Mouse (Mus musculus) ES-E14 (cell line): Measurements from ENCODE around the gene Irf2bpl. TPM values are rescaled to one million over a fixed set of nuclear protein-coding genes. Genes with fewer than 3 reads are reported as not detected.

Experiments
- DNase-seq: peaks from one replicate; pipeline ENCODE4 v3.0.0-alpha.2; 2013; ENCODE audit warnings: low read depth, low spot score
- H3K27ac ChIP-seq: 2 replicates; pipeline ENCODE4 v1.5.1; 2012; ENCODE audit warnings: low read depth, mild to moderate bottlenecking, low read length, moderate library complexity, mixed read lengths; ENCODE audit not compliant: poor library complexity, insufficient read depth, severe bottlenecking
- H3K36me3 ChIP-seq: 2 replicates; pipeline ENCODE4 v1.6.1; 2012; ENCODE audit warnings: mild to moderate bottlenecking, low read length, moderate library complexity, mixed read lengths; ENCODE audit not compliant: control insufficient read depth, poor library complexity, insufficient read depth, severe bottlenecking
- H3K4me1 ChIP-seq, 2 experiments: fragments of 150-350 bp in 1 of 2; sonication (generic) in 1 of 2; 2 replicates each; pipeline ENCODE4 v1.6.1; 2012; ENCODE audit warnings: low read length in 2 of 2, mild to moderate bottlenecking in 1 of 2, mixed read lengths in 1 of 2; ENCODE audit not compliant: control insufficient read depth in 2 of 2, insufficient read depth in 2 of 2, poor library complexity in 1 of 2
- H3K4me3 ChIP-seq, 2 experiments: fragments of 150-350 bp in 1 of 2; sonication (generic) in 1 of 2; 2 replicates each; pipeline ENCODE4 v1.5.1; 2012; ENCODE audit warnings: low read length in 2 of 2, low read depth in 1 of 2, mild to moderate bottlenecking in 1 of 2, mixed read lengths in 1 of 2; ENCODE audit not compliant: insufficient read depth in 1 of 2, poor library complexity in 1 of 2, severe bottlenecking in 1 of 2
- H3K9ac ChIP-seq: 2 replicates; pipeline ENCODE4 v1.6.1; 2012; ENCODE audit warnings: low read depth, mild to moderate bottlenecking, low read length, mixed read lengths; ENCODE audit not compliant: poor library complexity, insufficient read depth, severe bottlenecking
- H3K9me3 ChIP-seq: fragments of 150-350 bp; sonication (generic); 2 replicates; pipeline ENCODE4 v1.6.1; 2012; ENCODE audit warnings: low read depth, mild to moderate bottlenecking, low read length; ENCODE audit not compliant: control insufficient read depth, insufficient read depth
- CHD2 ChIP-seq: IDR thresholded peaks from 2 replicates; pipeline ENCODE4 v1.6.1; 2014; ENCODE audit warnings: mild to moderate bottlenecking, low read depth, low read length, inconsistent platforms
- HCFC1 ChIP-seq: IDR thresholded peaks from 2 replicates; pipeline ENCODE4 v1.6.1; 2012; ENCODE audit warnings: low read length, inconsistent platforms, borderline replicate concordance; ENCODE audit not compliant: insufficient read depth
- MAFK ChIP-seq: IDR thresholded peaks from 2 replicates; pipeline ENCODE4 v1.6.1; 2014; ENCODE audit warnings: mild to moderate bottlenecking, low read depth, low read length, inconsistent platforms; ENCODE audit not compliant: insufficient read depth
- ZC3H11A ChIP-seq: IDR thresholded peaks from 2 replicates; pipeline ENCODE4 v1.6.1; 2012; ENCODE audit warnings: low read depth, mild to moderate bottlenecking, inconsistent platforms, low read length, borderline replicate concordance
- ZNF384 ChIP-seq: IDR thresholded peaks from 2 replicates; pipeline ENCODE4 v1.6.1; 2012; ENCODE audit warnings: low read depth, low read length, inconsistent platforms
- in situ Hi-C, 2 experiments: fragments of 600-800 bp; cut with MboI; formaldehyde crosslinking; loops; one replicate each; pipeline ENCODE4 v1.15.1; 2025; ENCODE audit warnings: low sequenced_read_pairs in 2 of 2, inconsistent platforms in 1 of 2; ENCODE audit not compliant: unreplicated experiment in 2 of 2
- total RNA-seq: library from RNA; depleted of rRNA; stranded (reverse); fragments of 300-350 nt; gene quantifications from 2 replicates; pipeline ENCODE4 v1.2.3, GENCODE M21; 2012

Gene Irf2bpl
- total RNA-seq, 1 experiment = 43.2 TPM

DNA sequence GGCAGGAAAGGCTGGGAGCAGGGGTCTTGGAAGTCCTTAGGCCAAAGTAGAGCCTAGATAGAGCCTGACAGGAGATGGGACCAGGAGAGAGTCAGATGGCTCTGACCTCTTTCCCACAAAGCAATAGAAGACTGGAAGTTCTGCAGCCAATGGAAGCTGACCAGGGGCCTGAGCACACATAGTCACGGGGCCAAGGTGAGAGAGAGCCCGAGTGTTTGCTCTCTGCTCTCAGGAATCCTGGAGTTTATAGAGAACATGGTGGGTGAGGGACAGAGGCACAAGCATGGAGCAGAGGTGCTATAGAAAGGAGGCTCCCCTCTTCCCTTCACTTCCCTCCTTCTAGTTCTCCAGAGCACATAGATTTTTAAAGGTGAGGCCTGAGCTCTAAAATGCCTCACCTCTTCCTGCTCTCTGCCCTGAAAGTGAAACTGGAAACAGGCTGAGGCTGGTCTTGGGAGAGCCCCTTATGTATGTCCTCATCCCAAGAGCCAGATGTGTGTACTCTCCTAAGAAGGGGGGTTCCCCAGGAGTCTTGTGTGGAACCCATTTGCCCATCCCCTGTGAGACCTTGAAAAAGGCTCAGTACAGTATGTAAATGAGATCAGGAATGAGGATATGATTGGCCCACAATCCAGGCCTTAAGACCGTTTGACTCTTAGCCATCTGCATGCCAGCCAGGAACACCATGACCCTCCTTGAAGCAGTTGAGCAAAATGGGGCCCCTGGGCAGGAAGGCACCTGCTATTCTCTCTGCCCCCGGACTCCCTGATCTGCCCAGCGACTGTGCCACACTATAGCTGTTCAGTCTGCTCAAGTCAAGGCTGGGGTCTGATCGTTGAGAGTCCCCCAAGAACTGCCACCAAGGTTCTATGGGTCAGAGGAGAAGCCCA, 25.4 kb downstream of the Irf2bpl start:
- no peak for TF ChIP-seq ZNF384
- TF ChIP-seq HCFC1 = no peak
- no peak for TF ChIP-seq ZC3H11A
- TF ChIP-seq CHD2 = no peak
- Histone ChIP-seq H3K27ac (no peak overlapping the region), H3K9me3 (no peaks in the 10 kb centered on the region), H3K4me1 (peaks cover 0 to 21% of the 10 kb centered on the region in 2 experiments; a peak in 2 of 4 replicates), H3K4me3 (no peak overlapping the region), H3K36me3 (no peaks in the 10 kb centered on the region), H3K9ac (no peak overlapping the region)
- DNase-seq = no peak
- in situ Hi-C loops = no loop called here

GRCm38 (mm10) chr12:86858498-86858897, 26.1 kb downstream of the Irf2bpl start:
- no peak for DNase-seq
- Histone ChIP-seq H3K9ac (no peak overlapping the region), H3K4me3 (no peak overlapping the region), H3K36me3 (no peaks in the 10 kb centered on the region), H3K27ac (no peak overlapping the region), H3K9me3 (no peaks in the 10 kb centered on the region), H3K4me1 (peaks cover 0 to 21% of the 10 kb centered on the region in 2 experiments; a peak in 2 of 4 replicates)
- TF ChIP-seq HCFC1 (no peak), CHD2 (no peak), ZNF384 (no peak), ZC3H11A (no peak), MAFK (no peak)
- in situ Hi-C loops = no loop called here

- in situ Hi-C loops = no loop called here
- TF ChIP-seq ZC3H11A = no peak
- TF ChIP-seq ZNF384 = no peak
- TF ChIP-seq CHD2 = no peak
- TF ChIP-seq HCFC1 = no peak
- TF ChIP-seq MAFK = no peak
- no peak for DNase-seq
- no peaks in the 10 kb centered on the region for H3K36me3 ChIP-seq
- H3K9ac ChIP-seq = no peak overlapping the region
- no peak overlapping the region for H3K4me3 ChIP-seq
- no peak overlapping the region for H3K27ac ChIP-seq
- no peaks in the 10 kb centered on the region for H3K9me3 ChIP-seq
- H3K4me1 ChIP-seq = peaks cover 0 to 21% of the 10 kb centered on the region in 2 experiments; a peak in 2 of 4 replicates
Observed at GRCm38 (mm10) chr12:86857290-86857689, 27.3 kb downstream of the Irf2bpl start.

GRCm38 (mm10) chr12:86855670-86856069, 28.9 kb downstream of the Irf2bpl start:
- Histone ChIP-seq H3K4me1 (peaks cover under 1 to 21% of the 10 kb centered on the region in 2 experiments; a peak in 2 of 4 replicates), H3K27ac (no peak overlapping the region), H3K9me3 (no peaks in the 10 kb centered on the region), H3K36me3 (no peaks in the 10 kb centered on the region), H3K4me3 (no peak overlapping the region), H3K9ac (no peak overlapping the region)
- TF ChIP-seq MAFK = no peak
- no peak for TF ChIP-seq ZC3H11A
- TF ChIP-seq CHD2 = no peak
- DNase-seq = no peak
- in situ Hi-C loops = no loop called here
